Mouse (Mus musculus): Measurements from ENCODE around the gene Stil. TPM values are rescaled to one million over a fixed set of nuclear protein-coding genes. Genes with fewer than 3 reads are reported as not detected.

Stil gene
- polyA plus RNA-seq, 1 experiment: 0.28 TPM

GRCm38 (mm10) chr4:114983020-114983419, 16.9 kb upstream of the Stil start:
- 55% methylated on average over 1 of the region's 1 CpGs for WGBS

GRCm38 (mm10) chr4:114986211-114986590, 13.8 kb upstream of the Stil start:
- TF ChIP-seq POLR2A (IDR thresholded peaks at IDR 0.05; ENCODE audit: borderline replicate concordance, extremely low read depth, low read depth, low read length): no peak
- TF ChIP-seq CTCF (IDR thresholded peaks at IDR 0.05; ENCODE audit: insufficient read depth, low read length): no peak
- 2% methylated on average over 8 of the region's 8 CpGs for WGBS
- no peak for DNase-seq
- Histone ChIP-seq H3K4me1 (ENCODE audit: control insufficient read depth, insufficient read depth, low read length) (peaks cover 6% of the 10 kb centered on the region), H3K4me3 (replicated peaks; ENCODE audit: extremely low read depth, low read depth, low read length) (peak overlapping the region; percentile 95)

More at GRCm38 (mm10) chr4:114983020-114983419, 16.9 kb upstream of the Stil start:
- Histone ChIP-seq H3K4me3 (replicated peaks; ENCODE audit: extremely low read depth, low read depth, low read length) (no peak overlapping the region), H3K4me1 (ENCODE audit: control insufficient read depth, insufficient read depth, low read length) (peaks cover 6% of the 10 kb centered on the region)
- TF ChIP-seq POLR2A (IDR thresholded peaks at IDR 0.05; ENCODE audit: borderline replicate concordance, extremely low read depth, low read depth, low read length) (no peak), CTCF (IDR thresholded peaks at IDR 0.05; ENCODE audit: insufficient read depth, low read length) (peak; percentile 11; the same call in 1 of the 2 replicates)
- DNase-seq: no peak

GRCm38 (mm10) chr4:114986591-114987432, 13.1 kb upstream of the Stil start, which contains the start of gene Cmpk1:
Cmpk1 (minus strand) TSS chr4:114987241.
- TF ChIP-seq POLR2A (IDR thresholded peaks at IDR 0.05; ENCODE audit: borderline replicate concordance, extremely low read depth, low read depth, low read length) (peak; percentile 76; the same call in 1 of the 2 replicates), CTCF (IDR thresholded peaks at IDR 0.05; ENCODE audit: insufficient read depth, low read length) (no peak)
- WGBS: under 1% methylated on average over 85 of the region's 93 CpGs
- Histone ChIP-seq H3K4me1 (ENCODE audit: control insufficient read depth, insufficient read depth, low read length) (peaks cover 6% of the 10 kb centered on the region), H3K4me3 (replicated peaks; ENCODE audit: extremely low read depth, low read depth, low read length) (peak within 1 kb of the TSS; percentile 95)
- DNase-seq: peak; percentile 78

- Histone ChIP-seq H3K4me1 (ENCODE audit: control insufficient read depth, insufficient read depth, low read length) (peaks cover 2% of the 10 kb centered on the region; the same call in 1 of the 2 replicates), H3K4me3 (replicated peaks; ENCODE audit: extremely low read depth, low read depth, low read length) (no peak overlapping the region)
- WGBS: 90% methylated on average over 3 of the region's 3 CpGs
- DNase-seq: no peak
- TF ChIP-seq CTCF (IDR thresholded peaks at IDR 0.05; ENCODE audit: insufficient read depth, low read length) (no peak), POLR2A (IDR thresholded peaks at IDR 0.05; ENCODE audit: borderline replicate concordance, extremely low read depth, low read depth, low read length) (no peak)
Observed at GRCm38 (mm10) chr4:114994218-114994617, 5.7 kb upstream of the Stil start.

- 47% methylated on average over 3 of the region's 3 CpGs for WGBS
- no peak for DNase-seq
- Histone ChIP-seq H3K4me1 (ENCODE audit: control insufficient read depth, insufficient read depth, low read length) (peaks cover 2% of the 10 kb centered on the region; the same call in 1 of the 2 replicates), H3K4me3 (replicated peaks; ENCODE audit: extremely low read depth, low read depth, low read length) (no peak overlapping the region)
- TF ChIP-seq CTCF (IDR thresholded peaks at IDR 0.05; ENCODE audit: insufficient read depth, low read length) (no peak), POLR2A (IDR thresholded peaks at IDR 0.05; ENCODE audit: borderline replicate concordance, extremely low read depth, low read depth, low read length) (no peak)
Observed at GRCm38 (mm10) chr4:114997051-114997450, 2.9 kb upstream of the Stil start.

GRCm38 (mm10) chr4:114999445-114999772, 550 bp upstream of the Stil start:
- 9% methylated on average over 9 of the region's 9 CpGs for WGBS
- TF ChIP-seq CTCF (IDR thresholded peaks at IDR 0.05; ENCODE audit: insufficient read depth, low read length) (no peak), POLR2A (IDR thresholded peaks at IDR 0.05; ENCODE audit: borderline replicate concordance, extremely low read depth, low read depth, low read length) (no peak)
- DNase-seq: no peak
- Histone ChIP-seq H3K4me3 (replicated peaks; ENCODE audit: extremely low read depth, low read depth, low read length) (peak overlapping the region; percentile 92), H3K4me1 (ENCODE audit: control insufficient read depth, insufficient read depth, low read length) (peaks cover 2% of the 10 kb centered on the region; the same call in 1 of the 2 replicates)

- Histone ChIP-seq H3K4me1 (ENCODE audit: control insufficient read depth, insufficient read depth, low read length) (peaks cover 2% of the 10 kb centered on the region; the same call in 1 of the 2 replicates), H3K4me3 (replicated peaks; ENCODE audit: extremely low read depth, low read depth, low read length) (no peak overlapping the region)
- DNase-seq: no peak
- WGBS: 1% methylated on average over 8 of the region's 8 CpGs
- TF ChIP-seq POLR2A (IDR thresholded peaks at IDR 0.05; ENCODE audit: borderline replicate concordance, extremely low read depth, low read depth, low read length): no peak
- TF ChIP-seq CTCF (IDR thresholded peaks at IDR 0.05; ENCODE audit: insufficient read depth, low read length): no peak
Observed at GRCm38 (mm10) chr4:115000429-115000795, 453 bp downstream of the Stil start.

GRCm38 (mm10) chr4:115014276-115014675, 14.3 kb downstream of the Stil start:
- 90% methylated on average over 3 of the region's 3 CpGs for WGBS
- no peak overlapping the region for H3K4me3 ChIP-seq (replicated peaks; ENCODE audit: extremely low read depth, low read depth, low read length)
- TF ChIP-seq CTCF (IDR thresholded peaks at IDR 0.05; ENCODE audit: insufficient read depth, low read length) (no peak), POLR2A (IDR thresholded peaks at IDR 0.05; ENCODE audit: borderline replicate concordance, extremely low read depth, low read depth, low read length) (no peak)
- DNase-seq: no peak
- no peaks in the 10 kb centered on the region for H3K4me1 ChIP-seq (ENCODE audit: control insufficient read depth, insufficient read depth, low read length)

GRCm38 (mm10) chr4:115019997-115020396, 20.0 kb downstream of the Stil start:
- WGBS: 81% methylated on average over 3 of the region's 3 CpGs
- H3K4me1 ChIP-seq (ENCODE audit: control insufficient read depth, insufficient read depth, low read length): no peaks in the 10 kb centered on the region
- H3K4me3 ChIP-seq (replicated peaks; ENCODE audit: extremely low read depth, low read depth, low read length): no peak overlapping the region
- no peak for DNase-seq
- TF ChIP-seq POLR2A (IDR thresholded peaks at IDR 0.05; ENCODE audit: borderline replicate concordance, extremely low read depth, low read depth, low read length) (no peak), CTCF (IDR thresholded peaks at IDR 0.05; ENCODE audit: insufficient read depth, low read length) (no peak)

GRCm38 (mm10) chr4:115035043-115035442, 35.1 kb downstream of the Stil start:
- Histone ChIP-seq H3K4me3 (replicated peaks; ENCODE audit: extremely low read depth, low read depth, low read length) (no peak overlapping the region), H3K4me1 (ENCODE audit: control insufficient read depth, insufficient read depth, low read length) (no peaks in the 10 kb centered on the region)
- no peak for DNase-seq
- WGBS: 53% methylated on average over 6 of the region's 6 CpGs
- TF ChIP-seq POLR2A (IDR thresholded peaks at IDR 0.05; ENCODE audit: borderline replicate concordance, extremely low read depth, low read depth, low read length): no peak
- no peak for TF ChIP-seq CTCF (IDR thresholded peaks at IDR 0.05; ENCODE audit: insufficient read depth, low read length)
